In genomic region chr7:99250386-99250785, GRCm38 (mm10) we compare ENCODE assay signal across 24 mouse cellular contexts. TPM values are rescaled to one million over a fixed set of nuclear protein-coding genes. Genes with fewer than 3 reads are reported as not detected.
DNase-seq lines count a peak whose midpoint lies in the region; ATAC-seq and TF ChIP-seq lines count a peak whose summit lies in the region.
"Had no signal": no experiment of that assay in that cellular context is flagged by ENCODE, and none has a peak within 500 bp of the region (broad histone marks: within the 10 kb centered on the region; RNA-seq: fewer than 3 reads in every experiment).

No protein-coding gene starts in this region.

- no peak for TF ChIP-seq CTCF in midbrain, postnatal 0 days (IDR thresholded peaks at IDR 0.05)

- peaks cover 8% of the 10 kb centered on the region; the same call in 1 of the 2 replicates for H3K27me3 ChIP-seq in forebrain, embryonic 11.5 days (ENCODE audit: control insufficient read depth, insufficient read depth, low read length)
- peaks cover 51% of the 10 kb centered on the region for H3K27me3 ChIP-seq in forebrain, embryonic 10.5 days (ENCODE audit: poor library complexity, severe bottlenecking)
- peaks cover 9% of the 10 kb centered on the region; the same call in 1 of the 2 replicates for H3K27me3 ChIP-seq in midbrain, embryonic 15.5 days (replicated peaks)
- no peaks in the 10 kb centered on the region for H3K27me3 ChIP-seq in midbrain, postnatal 0 days (ENCODE audit: insufficient read depth, low read length)
- H3K27me3 ChIP-seq: CH12.LX had no signal

- H3K4me3 ChIP-seq in forebrain, embryonic 11.5 days (ENCODE audit: low read depth, low read length) = no peak overlapping the region
- no peak overlapping the region for H3K4me3 ChIP-seq in forebrain, embryonic 10.5 days
- no peak overlapping the region for H3K4me3 ChIP-seq in midbrain, embryonic 15.5 days
- H3K4me3 ChIP-seq in midbrain, postnatal 0 days (ENCODE audit: low read depth, low read length) = no peak overlapping the region
- H3K4me3 ChIP-seq: embryonic facial prominence, embryonic 13.5 days; embryonic facial prominence, embryonic 15.5 days; erythroblast, embryonic 14.5 days; forebrain, embryonic 12.5 days had no signal

- H3K36me3 ChIP-seq in forebrain, embryonic 11.5 days (ENCODE audit: control insufficient read depth, insufficient read depth, low read length) = no peaks in the 10 kb centered on the region
- no peaks in the 10 kb centered on the region for H3K36me3 ChIP-seq in forebrain, embryonic 10.5 days (replicated peaks)
- H3K36me3 ChIP-seq in midbrain, embryonic 15.5 days (replicated peaks) = no peaks in the 10 kb centered on the region
- H3K36me3 ChIP-seq in midbrain, postnatal 0 days (ENCODE audit: insufficient read depth, low read length) = no peaks in the 10 kb centered on the region
- H3K36me3 ChIP-seq: embryonic facial prominence, embryonic 13.5 days; embryonic facial prominence, embryonic 15.5 days; forebrain, embryonic 12.5 days had no signal

- H3K27ac ChIP-seq in forebrain, embryonic 11.5 days (ENCODE audit: low read depth, low read length) = no peak overlapping the region
- H3K27ac ChIP-seq in forebrain, embryonic 10.5 days = no peak overlapping the region
- no peak overlapping the region for H3K27ac ChIP-seq in midbrain, embryonic 15.5 days
- H3K27ac ChIP-seq in midbrain, postnatal 0 days (ENCODE audit: low read depth, low read length) = no peak overlapping the region
- H3K27ac ChIP-seq: embryonic facial prominence, embryonic 13.5 days; embryonic facial prominence, embryonic 15.5 days; forebrain, embryonic 12.5 days had no signal

- 35% methylated on average over 9 of the region's 9 CpGs for WGBS in forebrain, embryonic 11.5 days
- WGBS in forebrain, embryonic 10.5 days = 34% methylated on average over 9 of the region's 9 CpGs
- WGBS in midbrain, embryonic 15.5 days = 24% methylated on average over 9 of the region's 9 CpGs
- 39% methylated on average over 9 of the region's 9 CpGs for WGBS in midbrain, postnatal 0 days

- no peak overlapping the region for H3K4me2 ChIP-seq in forebrain, embryonic 11.5 days (ENCODE audit: low read depth, low read length, severe bottlenecking)
- no peak overlapping the region for H3K4me2 ChIP-seq in midbrain, embryonic 15.5 days
- H3K4me2 ChIP-seq in midbrain, postnatal 0 days (ENCODE audit: low read depth, low read length, poor library complexity, severe bottlenecking) = no peak overlapping the region
- H3K4me2 ChIP-seq: embryonic facial prominence, embryonic 15.5 days had no signal

- no peak overlapping the region for H3K9ac ChIP-seq in forebrain, embryonic 11.5 days (ENCODE audit: low read length)
- H3K9ac ChIP-seq in midbrain, embryonic 15.5 days = no peak overlapping the region
- H3K9ac ChIP-seq in midbrain, postnatal 0 days (replicated peaks; ENCODE audit: low read length, poor library complexity, severe bottlenecking) = no peak overlapping the region
- H3K9ac ChIP-seq: embryonic facial prominence, embryonic 15.5 days; forebrain, embryonic 12.5 days had no signal

- 0 out of 2 replicates have a peak, but pooled peaks cover 2% of the 10 kb centered on the region for H3K4me1 ChIP-seq in forebrain, embryonic 11.5 days (replicated peaks; ENCODE audit: control insufficient read depth, insufficient read depth, low read length)
- peaks cover 17% of the 10 kb centered on the region for H3K4me1 ChIP-seq in forebrain, embryonic 10.5 days
- peaks cover 10% of the 10 kb centered on the region for H3K4me1 ChIP-seq in midbrain, embryonic 15.5 days
- no peaks in the 10 kb centered on the region for H3K4me1 ChIP-seq in midbrain, postnatal 0 days (ENCODE audit: insufficient read depth, low read length)

- ATAC-seq in forebrain, embryonic 11.5 days (replicated peaks; ENCODE audit: low FRiP score) = peak; percentile 9; the same call in 1 of the 2 replicates
- 0 out of 2 replicates have a peak, but pooled peaks have one; percentile 7 for ATAC-seq in midbrain, embryonic 15.5 days (replicated peaks)
- no peak for ATAC-seq in midbrain, postnatal 0 days (ENCODE audit: low FRiP score)
- ATAC-seq: CD4-positive, CD25-positive, alpha-beta regulatory T cell, adult 4 months had no signal

- H3K9me3 ChIP-seq in forebrain, embryonic 11.5 days (ENCODE audit: control insufficient read depth, low read length) = no peaks in the 10 kb centered on the region
- no peaks in the 10 kb centered on the region for H3K9me3 ChIP-seq in forebrain, embryonic 10.5 days
- no peaks in the 10 kb centered on the region for H3K9me3 ChIP-seq in midbrain, embryonic 15.5 days
- H3K9me3 ChIP-seq in midbrain, postnatal 0 days (ENCODE audit: low read length) = no peaks in the 10 kb centered on the region
- H3K9me3 ChIP-seq: embryonic facial prominence, embryonic 13.5 days; embryonic facial prominence, embryonic 15.5 days; forebrain, embryonic 12.5 days had no signal

- no peak for DNase-seq in forebrain, embryonic 11.5 days (ENCODE audit: low spot score)
- DNase-seq in forebrain, embryonic 10.5 days (ENCODE audit: extremely low spot score, low spot score) = no peak
- no peak for DNase-seq in midbrain, postnatal 0 days (ENCODE audit: low spot score)
- peak; percentile 84 for DNase-seq in ZHBTc4 (ENCODE audit: low read depth, low spot score)
- no peak for DNase-seq in frontal cortex, adult 2 months (ENCODE audit: extremely low spot score in 1 of 2, low spot score in 1 of 2)
- DNase-seq: adrenal gland, adult 2 months; adrenal gland, postnatal 10 days; adrenal gland, postnatal 25 days; B cell, adult 2 months; cerebellum, adult 11 months; cerebellum, adult 18-20 months; cerebellum, adult 8-10 months; cerebellum, adult 9-11 months; cerebellum, postnatal 14 days; embryo, embryonic 11 days had no signal

RNA-seq across cellular contexts. Expression of gene Mogat2, which starts 12.0 kb away (rescaled TPM):
- 9.3 and 13.0 TPM in 2 replicates for polyA plus RNA-seq in forebrain, embryonic 11.5 days (2014; fragmentation: Nextera tagmentation; extraction: Ambion mirVana)
- polyA plus RNA-seq in forebrain, embryonic 10.5 days (2016; fragmentation: Nextera tagmentation; extraction: Ambion mirVana) = 35.2 and 37.7 TPM in 2 replicates
- polyA plus RNA-seq in midbrain, embryonic 15.5 days (2015; fragmentation: Nextera tagmentation; extraction: Ambion mirVana) = 1.3 and 1.9 TPM in 2 replicates
- total RNA-seq in midbrain, postnatal 0 days (2014; rRNA removed) = 0.71 TPM in 1 of 2 replicates, not detected in the other
- 0.33 and 0.38 TPM in 2 replicates for polyA plus RNA-seq in midbrain, postnatal 0 days (2015; fragmentation: Nextera tagmentation; extraction: Ambion mirVana)
- 0.04 TPM in 1 of 2 replicates, not detected in the other for polyA plus RNA-seq in frontal cortex, adult 2 months (2012; rRNA removed)
- total RNA-seq: CH12.LX, MEL had no signal
- polyA plus RNA-seq: CD4-positive, CD25-positive, alpha-beta regulatory T cell, adult 4 months; erythroblast, embryonic 14.5 days had no signal

RNA-seq across cellular contexts. Expression of gene Map6, which starts 16.9 kb away (rescaled TPM):
- polyA plus RNA-seq in forebrain, embryonic 11.5 days (2014; fragmentation: Nextera tagmentation; extraction: Ambion mirVana) = 36.2 and 36.7 TPM in 2 replicates
- polyA plus RNA-seq in forebrain, embryonic 10.5 days (2016; fragmentation: Nextera tagmentation; extraction: Ambion mirVana) = 14.8 and 18.0 TPM in 2 replicates
- polyA plus RNA-seq in midbrain, embryonic 15.5 days (2015; fragmentation: Nextera tagmentation; extraction: Ambion mirVana) = 153 and 155 TPM in 2 replicates
- 326 and 332 TPM in 2 replicates for total RNA-seq in midbrain, postnatal 0 days (2014; rRNA removed)
- 117 and 126 TPM in 2 replicates for polyA plus RNA-seq in midbrain, postnatal 0 days (2015; fragmentation: Nextera tagmentation; extraction: Ambion mirVana)
- polyA plus RNA-seq in frontal cortex, adult 2 months (2012; rRNA removed) = 69.4 and 77.7 TPM in 2 replicates
- total RNA-seq: common myeloid progenitor, adult 5-6 weeks; MEL had no signal
- polyA plus RNA-seq: erythroblast, embryonic 14.5 days had no signal
